Mouse (Mus musculus): Measurements from ENCODE around the gene Tssc4. TPM values are rescaled to one million over a fixed set of nuclear protein-coding genes. Genes with fewer than 3 reads are reported as not detected.

The Tssc4 gene
- polyA plus RNA-seq, 1 experiment from 2014 or later = 98.7 TPM

DNA sequence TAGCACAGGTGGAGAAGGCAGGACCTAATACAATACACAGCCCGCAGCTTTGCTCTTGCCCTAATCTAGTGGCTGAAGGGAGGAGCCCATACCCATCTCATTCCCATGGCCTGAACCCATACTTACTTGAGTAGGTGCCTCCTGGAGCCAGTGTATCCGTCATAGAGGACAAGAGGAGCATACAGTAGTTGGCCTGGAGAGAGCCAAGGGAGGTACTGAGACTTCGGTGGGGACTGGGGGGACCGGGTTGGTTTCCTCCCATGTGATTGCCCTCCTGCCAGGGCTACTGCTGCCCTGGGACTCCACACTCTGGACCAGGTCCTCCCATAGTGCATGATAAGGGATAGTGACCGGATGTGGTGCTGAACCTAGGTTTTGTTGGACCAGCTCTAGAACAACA is 3.6 kb downstream of the Tssc4 start:
- no peak for ATAC-seq
- Histone ChIP-seq H3K4me3 (ENCODE audit: low read length) (no peak overlapping the region), H3K9ac (ENCODE audit: low read depth, low read length) (no peak overlapping the region), H3K27me3 (replicated peaks; ENCODE audit: control insufficient read depth, insufficient read depth, low read length) (no peaks in the 10 kb centered on the region), H3K4me2 (ENCODE audit: low read length) (no peak overlapping the region), H3K9me3 (ENCODE audit: control insufficient read depth, low read length) (no peaks in the 10 kb centered on the region), H3K4me1 (ENCODE audit: control insufficient read depth, insufficient read depth, low read depth, low read length) (peaks cover 21% of the 10 kb centered on the region), H3K27ac (ENCODE audit: low read depth, low read length) (no peak overlapping the region), H3K36me3 (ENCODE audit: control insufficient read depth, insufficient read depth, low read length) (peaks cover under 1% of the 10 kb centered on the region; the same call in 1 of the 2 replicates)
- WGBS = 87% methylated on average over 5 of the region's 5 CpGs

GRCm38 (mm10) chr7:143073086-143073485 is 4.0 kb downstream of the Tssc4 start:
- no peaks in the 10 kb centered on the region for H3K36me3 ChIP-seq (ENCODE audit: control insufficient read depth, insufficient read depth, low read length)
- H3K9me3 ChIP-seq (ENCODE audit: control insufficient read depth, low read length) = no peaks in the 10 kb centered on the region
- ATAC-seq = no peak
- no peak overlapping the region for H3K9ac ChIP-seq (ENCODE audit: low read depth, low read length)
- no peak overlapping the region for H3K4me3 ChIP-seq (ENCODE audit: low read length)
- no peak overlapping the region for H3K27ac ChIP-seq (ENCODE audit: low read depth, low read length)
- WGBS = 74% methylated on average over 1 of the region's 1 CpGs
- no peak overlapping the region for H3K4me2 ChIP-seq (ENCODE audit: low read length)
- no peaks in the 10 kb centered on the region for H3K27me3 ChIP-seq (replicated peaks; ENCODE audit: control insufficient read depth, insufficient read depth, low read length)
- peaks cover 16% of the 10 kb centered on the region for H3K4me1 ChIP-seq (ENCODE audit: control insufficient read depth, insufficient read depth, low read depth, low read length)

GRCm38 (mm10) chr7:143075394-143075793 is 6.3 kb downstream of the Tssc4 start:
- Histone ChIP-seq H3K27ac (ENCODE audit: low read depth, low read length) (no peak overlapping the region), H3K27me3 (replicated peaks; ENCODE audit: control insufficient read depth, insufficient read depth, low read length) (no peaks in the 10 kb centered on the region), H3K4me1 (ENCODE audit: control insufficient read depth, insufficient read depth, low read depth, low read length) (peaks cover 5% of the 10 kb centered on the region), H3K4me3 (ENCODE audit: low read length) (no peak overlapping the region), H3K9ac (ENCODE audit: low read depth, low read length) (no peak overlapping the region), H3K36me3 (ENCODE audit: control insufficient read depth, insufficient read depth, low read length) (no peaks in the 10 kb centered on the region), H3K9me3 (ENCODE audit: control insufficient read depth, low read length) (no peaks in the 10 kb centered on the region), H3K4me2 (ENCODE audit: low read length) (no peak overlapping the region)
- WGBS = 79% methylated on average over 5 of the region's 5 CpGs
- no peak for ATAC-seq

DNA sequence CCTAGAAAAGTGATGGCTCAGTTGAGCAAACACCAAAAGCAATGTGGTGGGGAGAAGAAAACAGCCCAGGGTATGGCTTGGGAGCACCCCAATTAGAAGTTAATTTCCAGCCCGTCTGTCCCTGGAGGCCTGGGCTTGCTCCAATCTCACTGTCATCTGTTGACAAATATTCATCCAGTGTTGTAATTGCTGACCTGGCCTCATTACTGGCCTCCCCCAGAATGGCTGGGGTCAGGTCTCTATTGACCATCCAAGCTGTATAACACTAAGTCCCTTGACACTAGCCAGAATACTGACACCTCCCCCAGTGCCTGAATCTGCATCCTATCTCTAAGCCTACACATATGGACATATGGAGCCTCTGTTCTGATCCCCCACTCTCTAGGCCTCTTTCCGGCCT is 8.3 kb downstream of the Tssc4 start:
- no peak for ATAC-seq
- Histone ChIP-seq H3K4me1 (ENCODE audit: control insufficient read depth, insufficient read depth, low read depth, low read length) (no peaks in the 10 kb centered on the region), H3K4me2 (ENCODE audit: low read length) (no peak overlapping the region), H3K9ac (ENCODE audit: low read depth, low read length) (no peak overlapping the region), H3K9me3 (ENCODE audit: control insufficient read depth, low read length) (no peaks in the 10 kb centered on the region), H3K27me3 (replicated peaks; ENCODE audit: control insufficient read depth, insufficient read depth, low read length) (no peaks in the 10 kb centered on the region), H3K4me3 (ENCODE audit: low read length) (no peak overlapping the region), H3K36me3 (ENCODE audit: control insufficient read depth, insufficient read depth, low read length) (no peaks in the 10 kb centered on the region), H3K27ac (ENCODE audit: low read depth, low read length) (no peak overlapping the region)
- 91% methylated on average over 2 of the region's 2 CpGs for WGBS

- Histone ChIP-seq H3K36me3 (ENCODE audit: control insufficient read depth, insufficient read depth, low read length) (no peaks in the 10 kb centered on the region), H3K9ac (ENCODE audit: low read depth, low read length) (no peak overlapping the region), H3K4me2 (ENCODE audit: low read length) (no peak overlapping the region), H3K9me3 (ENCODE audit: control insufficient read depth, low read length) (no peaks in the 10 kb centered on the region), H3K4me3 (ENCODE audit: low read length) (no peak overlapping the region), H3K27me3 (replicated peaks; ENCODE audit: control insufficient read depth, insufficient read depth, low read length) (no peaks in the 10 kb centered on the region), H3K27ac (ENCODE audit: low read depth, low read length) (no peak overlapping the region), H3K4me1 (ENCODE audit: control insufficient read depth, insufficient read depth, low read depth, low read length) (no peaks in the 10 kb centered on the region)
- 70% methylated on average over 6 of the region's 6 CpGs for WGBS
- ATAC-seq = no peak
Measured at GRCm38 (mm10) chr7:143082024-143082423, 13.0 kb downstream of the Tssc4 start.

GRCm38 (mm10) chr7:143083708-143084107 is 14.7 kb downstream of the Tssc4 start:
- no peak overlapping the region for H3K9ac ChIP-seq (ENCODE audit: low read depth, low read length)
- ATAC-seq = no peak

GRCm38 (mm10) chr7:143086366-143086765 is 17.3 kb downstream of the Tssc4 start:
- 0 out of 2 replicates have a peak, but pooled peaks have one; percentile 30 for ATAC-seq
- 50% methylated on average over 2 of the region's 2 CpGs for WGBS
- no peak overlapping the region for H3K27ac ChIP-seq (ENCODE audit: low read depth, low read length)

More at GRCm38 (mm10) chr7:143083708-143084107, 14.7 kb downstream of the Tssc4 start:
- Histone ChIP-seq H3K36me3 (ENCODE audit: control insufficient read depth, insufficient read depth, low read length) (no peaks in the 10 kb centered on the region), H3K27ac (ENCODE audit: low read depth, low read length) (no peak overlapping the region), H3K4me1 (ENCODE audit: control insufficient read depth, insufficient read depth, low read depth, low read length) (no peaks in the 10 kb centered on the region), H3K4me2 (ENCODE audit: low read length) (no peak overlapping the region), H3K4me3 (ENCODE audit: low read length) (no peak overlapping the region), H3K9me3 (ENCODE audit: control insufficient read depth, low read length) (no peaks in the 10 kb centered on the region), H3K27me3 (replicated peaks; ENCODE audit: control insufficient read depth, insufficient read depth, low read length) (no peaks in the 10 kb centered on the region)
- 85% methylated on average over 2 of the region's 2 CpGs for WGBS

GRCm38 (mm10) chr7:143087070-143087579 is 18.1 kb downstream of the Tssc4 start:
- Histone ChIP-seq H3K36me3 (ENCODE audit: control insufficient read depth, insufficient read depth, low read length) (no peaks in the 10 kb centered on the region), H3K9me3 (ENCODE audit: control insufficient read depth, low read length) (no peaks in the 10 kb centered on the region), H3K27me3 (replicated peaks; ENCODE audit: control insufficient read depth, insufficient read depth, low read length) (no peaks in the 10 kb centered on the region), H3K4me2 (ENCODE audit: low read length) (no peak overlapping the region), H3K9ac (ENCODE audit: low read depth, low read length) (no peak overlapping the region; the same call in 1 of the 2 replicates), H3K27ac (ENCODE audit: low read depth, low read length) (no peak overlapping the region), H3K4me3 (ENCODE audit: low read length) (no peak overlapping the region), H3K4me1 (ENCODE audit: control insufficient read depth, insufficient read depth, low read depth, low read length) (no peaks in the 10 kb centered on the region)
- 24% methylated on average over 3 of the region's 4 CpGs for WGBS
- ATAC-seq = peak; percentile 74

More at GRCm38 (mm10) chr7:143086366-143086765, 17.3 kb downstream of the Tssc4 start:
- Histone ChIP-seq H3K36me3 (ENCODE audit: control insufficient read depth, insufficient read depth, low read length) (no peaks in the 10 kb centered on the region), H3K27me3 (replicated peaks; ENCODE audit: control insufficient read depth, insufficient read depth, low read length) (no peaks in the 10 kb centered on the region), H3K9me3 (ENCODE audit: control insufficient read depth, low read length) (no peaks in the 10 kb centered on the region), H3K4me2 (ENCODE audit: low read length) (no peak overlapping the region), H3K9ac (ENCODE audit: low read depth, low read length) (peak overlapping the region; percentile 11; the same call in 1 of the 2 replicates), H3K4me3 (ENCODE audit: low read length) (no peak overlapping the region), H3K4me1 (ENCODE audit: control insufficient read depth, insufficient read depth, low read depth, low read length) (no peaks in the 10 kb centered on the region)

GRCm38 (mm10) chr7:143093847-143094246 is 24.8 kb downstream of the Tssc4 start:
- Histone ChIP-seq H3K9me3 (ENCODE audit: control insufficient read depth, low read length) (no peaks in the 10 kb centered on the region), H3K4me2 (ENCODE audit: low read length) (no peak overlapping the region), H3K27me3 (replicated peaks; ENCODE audit: control insufficient read depth, insufficient read depth, low read length) (no peaks in the 10 kb centered on the region), H3K4me3 (ENCODE audit: low read length) (no peak overlapping the region), H3K9ac (ENCODE audit: low read depth, low read length) (no peak overlapping the region), H3K36me3 (ENCODE audit: control insufficient read depth, insufficient read depth, low read length) (no peaks in the 10 kb centered on the region), H3K27ac (ENCODE audit: low read depth, low read length) (no peak overlapping the region), H3K4me1 (ENCODE audit: control insufficient read depth, insufficient read depth, low read depth, low read length) (no peaks in the 10 kb centered on the region)
- 73% methylated on average over 3 of the region's 3 CpGs for WGBS
- no peak for ATAC-seq
